Mouse (Mus musculus): ENCODE data around the gene B3gntl1.
"Not testable (repeated sequence)": the region's sequence is repeated elsewhere in the genome, so short reads cannot be mapped to it uniquely, and the experiment has no call there.

The B3gntl1 gene

DNA sequence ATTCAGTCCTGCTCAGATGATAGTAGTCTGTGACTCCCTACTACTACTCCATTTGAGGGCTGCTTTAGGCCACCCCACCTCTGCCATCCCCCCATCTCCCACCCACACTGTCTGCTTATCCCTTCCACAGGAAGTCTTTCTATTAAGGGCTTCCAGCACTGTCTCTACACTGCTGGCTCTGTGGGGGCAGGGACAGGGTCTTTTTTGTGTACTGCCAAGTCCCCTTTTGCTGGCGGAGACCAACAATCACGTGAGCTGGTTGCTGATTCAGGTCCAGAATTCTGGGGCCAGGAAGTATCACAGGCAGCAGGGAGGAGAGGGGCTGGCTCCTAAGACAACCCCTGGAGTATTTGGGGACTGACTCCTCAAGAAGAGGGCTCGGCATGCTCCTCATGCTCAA, 10.3 kb upstream of the B3gntl1 start:
- DNase-seq (ENCODE audit: low read depth) = no peak

DNA sequence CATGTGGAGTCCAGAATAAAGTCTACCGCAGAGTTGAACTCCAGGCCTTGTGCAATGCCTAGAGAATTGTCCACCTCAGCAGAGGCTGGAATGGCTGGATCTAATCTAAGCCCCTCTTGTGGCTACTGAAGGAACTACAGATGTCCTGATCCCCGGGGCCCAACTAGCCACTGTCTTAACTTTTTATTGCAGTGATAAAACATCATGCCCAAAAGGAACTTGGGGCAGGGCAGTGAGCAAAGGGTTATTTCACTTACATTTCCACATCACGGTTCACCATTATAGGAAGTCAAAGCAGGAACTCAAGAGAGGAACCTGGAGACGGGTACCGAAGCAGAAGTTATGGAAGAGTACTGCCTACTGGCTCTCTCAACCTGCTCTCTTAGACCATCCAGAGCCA, 7.8 kb upstream of the B3gntl1 start:
- DNase-seq (ENCODE audit: low read depth) = no peak

DNA sequence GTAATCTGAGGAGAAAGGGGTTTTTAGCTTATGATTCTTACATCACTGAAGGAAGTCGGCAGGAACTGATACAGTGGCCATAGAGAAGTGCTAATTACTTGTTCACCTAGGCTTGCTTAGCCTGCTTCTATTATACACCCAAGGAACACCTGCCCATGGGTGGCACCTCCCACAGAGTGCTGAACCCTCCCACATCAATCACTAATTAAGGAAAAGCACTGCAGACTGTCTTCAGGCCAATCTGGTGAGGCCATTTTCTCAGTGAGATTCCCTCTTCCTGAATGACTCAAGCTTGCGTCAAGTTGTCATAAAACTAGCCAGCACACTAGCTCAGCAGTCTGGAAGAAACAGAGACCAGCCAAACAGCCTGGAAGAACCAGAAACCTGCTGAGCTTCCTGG, 6.6 kb upstream of the B3gntl1 start:
- no peak for DNase-seq (ENCODE audit: low read depth)

- no peak for DNase-seq (ENCODE audit: low read depth)
These were observed 3.9 kb upstream of the B3gntl1 start for GRCm38 (mm10) chr11:121676836-121677235.

DNA sequence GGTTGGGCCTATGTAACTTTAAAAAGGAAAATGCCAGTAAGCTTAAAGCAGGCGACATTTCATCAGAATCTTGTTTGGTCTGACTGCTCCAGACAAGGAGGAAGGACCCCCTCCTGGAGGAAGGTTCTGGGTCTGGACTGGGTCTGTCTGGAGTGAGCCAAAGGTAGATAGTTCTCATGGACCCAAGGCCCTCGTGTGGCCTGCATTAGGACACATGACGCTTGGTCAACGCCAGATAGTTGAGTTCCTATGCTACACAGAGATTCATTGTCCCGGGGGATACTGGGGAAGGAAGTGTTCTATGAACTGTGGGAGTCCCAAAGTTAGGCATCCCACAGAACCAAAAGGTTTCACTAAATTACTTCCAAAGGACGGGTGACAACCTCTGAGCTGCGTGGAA, 676 bp upstream of the B3gntl1 start:
- DNase-seq (ENCODE audit: low read depth) = no peak

GRCm38 (mm10) chr11:121672312-121672989, 502 bp downstream of the B3gntl1 start:
- no peak for DNase-seq (ENCODE audit: low read depth)

- no peak for DNase-seq (ENCODE audit: low read depth)
These were observed 2.0 kb downstream of the B3gntl1 start for GRCm38 (mm10) chr11:121670926-121671325.

DNA sequence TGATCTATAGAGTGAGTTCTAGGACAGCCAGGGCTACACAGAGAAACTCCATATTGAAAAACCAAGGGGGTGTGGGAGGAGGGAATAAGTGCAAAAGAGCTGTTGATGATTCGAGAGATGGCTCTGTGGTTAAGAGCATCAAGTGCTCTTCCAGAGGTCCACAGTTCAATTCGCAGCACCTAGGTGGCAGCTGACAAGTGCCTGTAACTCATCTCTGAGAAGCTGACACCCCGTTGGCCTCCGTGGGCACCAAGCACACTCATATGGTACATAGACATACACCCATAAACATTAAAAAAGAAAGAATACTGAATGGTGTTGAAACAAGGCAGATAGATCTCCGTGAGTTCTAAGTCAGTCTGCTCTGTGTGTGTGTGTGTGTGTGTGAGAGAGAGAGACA, 4.2 kb downstream of the B3gntl1 start:
- DNase-seq (ENCODE audit: low read depth) = no peak

DNA sequence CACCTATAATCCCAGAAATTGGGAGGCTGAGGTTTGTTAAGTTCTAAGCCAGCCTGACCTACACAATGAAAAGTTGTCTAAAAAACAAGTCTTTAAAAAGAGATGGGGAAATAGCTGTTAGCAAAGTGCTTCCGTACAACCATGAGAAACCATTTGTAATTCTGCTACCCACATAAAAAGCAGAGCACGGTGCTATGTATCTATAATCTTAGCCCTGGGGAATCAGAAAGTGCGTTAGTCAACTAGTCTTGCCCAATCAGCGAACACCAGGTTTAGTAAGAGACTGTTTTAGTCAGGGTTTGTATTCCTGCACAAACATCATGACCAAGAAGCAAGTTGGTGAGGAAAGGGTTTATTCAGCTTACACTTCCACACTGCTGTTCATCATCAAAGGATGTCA, 5.4 kb downstream of the B3gntl1 start:
- DNase-seq (ENCODE audit: low read depth) = no peak

- DNase-seq (ENCODE audit: low read depth) = no peak
These were observed 11.8 kb downstream of the B3gntl1 start for GRCm38 (mm10) chr11:121661116-121661515.

DNA sequence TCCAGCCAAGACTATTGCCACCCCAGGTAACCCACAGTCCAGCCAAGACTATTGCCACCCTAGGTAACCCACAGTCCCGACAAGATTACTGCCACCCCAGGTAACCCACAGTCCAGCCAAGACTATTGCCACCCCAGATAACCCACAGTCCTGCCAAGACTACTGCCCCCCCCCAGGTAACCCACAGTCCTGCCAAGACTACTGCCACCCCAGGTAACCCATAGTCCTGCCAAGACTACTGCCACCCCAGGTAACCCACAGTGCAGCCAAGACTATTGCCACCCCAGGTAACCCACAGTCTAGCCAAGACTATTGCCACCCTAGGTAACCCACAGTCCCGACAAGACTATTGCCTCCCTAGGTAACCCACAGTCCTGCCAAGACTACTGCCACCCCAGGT, 12.3 kb downstream of the B3gntl1 start:
- DNase-seq (ENCODE audit: low read depth) = not testable (repeated sequence)

DNA sequence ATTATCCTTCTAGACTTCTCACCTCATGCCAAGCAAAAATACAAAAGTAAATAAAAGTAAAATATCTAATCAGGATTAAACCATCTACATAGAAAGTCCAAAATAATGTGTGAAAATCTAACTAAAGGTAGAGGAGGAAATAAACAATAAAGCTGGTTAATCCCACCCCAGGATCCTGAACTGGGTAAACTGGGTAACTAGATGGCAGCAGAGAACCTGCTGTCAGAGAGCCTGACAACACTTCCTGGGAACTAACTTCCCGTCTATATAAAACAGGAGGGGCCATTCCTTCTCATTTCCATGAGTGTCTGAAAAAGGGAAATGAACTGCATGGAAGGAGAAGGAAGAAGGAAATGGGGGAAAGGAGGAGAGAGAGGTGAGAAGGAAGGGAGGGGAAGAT, 14.8 kb downstream of the B3gntl1 start:
- DNase-seq (ENCODE audit: low read depth) = no peak

DNA sequence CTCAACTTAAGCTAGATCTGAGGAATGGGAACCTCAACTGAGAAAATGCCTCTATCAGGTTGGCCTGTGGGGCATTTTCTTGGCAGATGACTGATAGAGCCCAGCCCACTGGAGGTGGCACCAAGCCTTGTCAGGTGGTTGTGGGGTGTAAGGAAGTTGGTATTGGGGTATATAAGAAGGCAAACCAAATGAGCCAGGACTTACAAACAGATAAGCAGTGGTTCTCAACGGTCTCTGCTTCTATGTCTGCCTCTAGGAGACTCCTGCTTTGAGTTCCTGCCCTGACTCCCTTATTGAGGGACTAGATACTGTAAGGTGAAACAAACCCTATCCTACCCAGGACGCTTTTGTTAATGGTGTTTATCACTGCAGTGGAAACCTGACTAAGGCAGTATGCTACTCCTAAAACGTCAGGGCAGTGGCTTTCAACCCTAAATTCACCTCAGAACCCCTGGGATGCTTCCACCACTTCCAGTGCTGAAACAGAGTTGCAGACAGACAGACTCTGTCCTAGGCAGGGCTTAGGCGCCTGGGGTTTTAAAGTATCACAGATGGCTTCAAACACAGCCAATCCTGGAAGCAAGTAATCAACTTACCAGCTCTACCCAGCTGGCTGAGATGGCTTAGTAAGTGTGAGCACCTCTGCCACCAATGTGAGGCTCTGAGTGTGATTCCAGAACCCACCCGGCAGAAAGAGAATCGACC, 17.0 kb downstream of the B3gntl1 start:
- DNase-seq (ENCODE audit: low read depth) = no peak

DNA sequence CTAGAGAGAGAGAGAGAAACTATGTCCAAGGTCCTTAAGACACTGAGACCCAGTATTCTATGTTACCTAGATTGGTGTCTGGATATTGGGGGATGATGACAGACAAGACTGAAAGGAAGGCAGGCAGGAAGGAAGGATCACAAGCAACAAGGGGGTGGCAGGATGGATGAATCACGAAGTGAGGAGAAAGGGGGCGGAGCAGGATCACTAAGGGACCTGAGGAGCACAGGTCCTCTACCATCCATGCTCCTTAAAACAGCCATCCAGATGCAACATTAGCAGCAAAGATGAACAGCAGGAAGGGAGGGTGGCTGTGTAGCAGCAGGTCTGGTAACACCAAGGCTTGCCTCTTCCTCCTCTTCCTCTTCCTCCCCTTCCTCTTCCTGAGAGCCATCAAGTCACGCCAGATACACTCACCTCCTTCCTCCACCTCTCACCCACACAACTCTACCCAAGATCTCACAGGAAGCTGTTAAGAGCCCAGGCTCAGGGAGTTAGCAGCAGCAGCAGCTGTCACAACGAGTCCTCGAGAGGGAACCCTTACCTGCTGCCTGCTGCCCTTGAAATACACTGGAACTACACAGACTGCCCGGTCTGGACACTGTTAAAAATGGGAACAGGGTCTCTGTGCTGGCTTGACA, 17.7 kb downstream of the B3gntl1 start:
- DNase-seq (ENCODE audit: low read depth) = peak; percentile 53

- DNase-seq (ENCODE audit: low read depth) = no peak
These were observed 18.5 kb downstream of the B3gntl1 start for GRCm38 (mm10) chr11:121654406-121654945.

GRCm38 (mm10) chr11:121653631-121654030, 19.3 kb downstream of the B3gntl1 start:
- DNase-seq (ENCODE audit: low read depth) = no peak

- DNase-seq (ENCODE audit: low read depth) = peak; percentile 82
These were observed 20.2 kb downstream of the B3gntl1 start for GRCm38 (mm10) chr11:121652547-121653305.

DNA sequence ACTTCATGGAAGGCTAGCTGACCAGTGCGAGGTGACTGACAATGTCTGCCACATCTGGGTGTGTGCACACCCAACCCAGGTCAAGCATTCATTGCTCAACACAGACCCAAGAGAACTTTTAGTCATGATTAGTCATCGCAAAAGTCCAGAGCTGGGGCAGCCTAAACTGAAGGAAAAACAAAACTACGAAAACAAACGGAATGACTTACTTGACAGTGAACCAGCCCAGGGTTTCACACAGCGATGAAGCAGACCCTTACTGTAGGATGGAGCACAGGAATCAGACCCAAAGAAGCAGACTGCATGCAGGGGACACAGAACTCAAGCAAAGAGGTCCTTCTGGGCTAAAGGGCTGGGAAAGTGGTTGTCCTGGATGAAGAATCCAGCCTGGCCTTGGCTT, 21.0 kb downstream of the B3gntl1 start:
- DNase-seq (ENCODE audit: low read depth) = no peak

GRCm38 (mm10) chr11:121651556-121651955, 21.4 kb downstream of the B3gntl1 start:
- DNase-seq (ENCODE audit: low read depth) = no peak

DNA sequence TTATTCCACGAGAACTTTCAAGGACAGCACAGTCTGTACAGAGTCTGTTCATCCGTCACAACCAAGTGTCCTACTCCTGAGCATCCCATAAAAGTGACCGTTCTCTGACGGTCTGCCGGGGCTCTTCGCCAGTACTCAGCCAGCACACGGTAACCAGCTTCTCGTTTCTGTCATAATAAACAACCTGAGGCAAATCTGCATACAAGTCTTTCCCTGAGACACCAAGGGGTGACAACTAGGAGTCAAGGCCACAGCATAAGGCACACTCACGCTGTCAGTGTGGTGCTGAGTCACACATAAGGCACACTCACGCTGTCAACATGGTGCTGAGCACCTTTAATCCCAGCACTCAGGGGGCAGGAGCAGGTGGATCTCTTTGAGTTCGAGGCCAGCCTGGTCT, 22.3 kb downstream of the B3gntl1 start:
- no peak for DNase-seq (ENCODE audit: low read depth)

DNA sequence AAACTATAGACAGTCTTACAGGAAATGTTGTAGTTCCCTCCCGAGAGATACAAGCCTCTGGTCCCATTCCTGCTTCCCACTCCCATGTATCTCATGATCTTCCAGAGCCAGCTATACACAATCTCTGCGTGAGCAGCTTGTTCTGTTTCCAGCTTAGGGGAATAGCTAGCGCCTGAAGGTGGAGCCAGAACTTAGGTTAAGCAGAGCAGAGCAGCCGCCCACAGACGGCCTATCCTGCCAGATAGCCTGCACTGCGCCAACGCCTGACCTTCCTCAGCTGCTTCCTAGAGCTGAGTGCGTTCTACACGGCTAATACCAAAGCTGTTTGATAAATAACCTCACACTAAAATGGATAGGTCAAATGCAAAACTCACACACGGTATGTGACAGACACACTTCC, 23.1 kb downstream of the B3gntl1 start:
- no peak for DNase-seq (ENCODE audit: low read depth)

DNA sequence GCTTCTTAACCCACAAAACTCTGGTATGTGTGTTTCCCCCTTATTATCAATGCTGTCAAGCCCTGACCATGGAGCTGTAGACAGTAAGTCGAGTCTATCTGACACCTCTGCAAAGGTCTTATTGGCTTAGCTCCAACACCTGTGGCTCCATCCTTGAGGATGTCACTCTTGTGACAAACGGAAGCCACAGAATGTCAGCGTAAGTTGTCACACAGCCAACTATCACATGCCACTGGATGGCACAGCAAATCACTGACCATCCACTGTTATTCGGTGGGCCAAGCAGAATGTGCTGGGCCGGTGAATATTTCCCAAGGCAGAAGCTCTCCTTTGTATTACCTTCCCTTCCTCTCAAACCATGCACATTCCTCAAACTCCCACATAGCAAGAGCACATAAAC, 24.8 kb downstream of the B3gntl1 start:
- no peak for DNase-seq (ENCODE audit: low read depth)

All from naive thymus-derived CD4-positive, alpha-beta T cell, adult 2 months (primary cell).